Mouse (Mus musculus) liver, adult 2 months (tissue): Measurements from ENCODE around the gene Slc27a2. TPM values are rescaled to one million over a fixed set of nuclear protein-coding genes. Genes with fewer than 3 reads are reported as not detected.

Source experiments
- DNase-seq: peaks from one replicate; pipeline ENCODE4 v3.0.0-alpha.2; 2011; ENCODE audit warnings: low read depth, low spot score; ENCODE audit errors: extremely low read depth
- H3K27ac ChIP-seq: fragments of 200-500 bp; replicated peaks from 2 replicates; pipeline ENCODE4 v1.5.1; 2012; ENCODE audit warnings: low read depth, mild to moderate bottlenecking, control low read depth, inconsistent platforms, low read length; ENCODE audit not compliant: insufficient read depth
- H3K27me3 ChIP-seq: fragments of 200-500 bp; 2 replicates; pipeline ENCODE4 v1.6.1; 2012; ENCODE audit warnings: mild to moderate bottlenecking, moderate library complexity, low read length, inconsistent platforms; ENCODE audit not compliant: control insufficient read depth, insufficient read depth
- H3K36me3 ChIP-seq: fragments of 200-500 bp; 2 replicates; pipeline ENCODE4 v1.6.1; 2012; ENCODE audit warnings: low read length, inconsistent platforms; ENCODE audit not compliant: control insufficient read depth, insufficient read depth
- H3K4me1 ChIP-seq: fragments of 200-500 bp; 2 replicates; pipeline ENCODE4 v1.6.1; 2011; ENCODE audit warnings: low read length; ENCODE audit not compliant: control insufficient read depth, insufficient read depth
- H3K4me3 ChIP-seq: fragments of 200-500 bp; 2 replicates; pipeline ENCODE4 v1.5.1; 2011; ENCODE audit warnings: low read depth, mild to moderate bottlenecking, control low read depth, low read length, moderate library complexity; ENCODE audit not compliant: insufficient read depth
- H3K79me2 ChIP-seq: fragments of 200-500 bp; 2 replicates; pipeline ENCODE4 v1.6.1; 2012; ENCODE audit warnings: inconsistent platforms, mild to moderate bottlenecking, low read length, moderate library complexity; ENCODE audit not compliant: control insufficient read depth, insufficient read depth
- H3K9ac ChIP-seq: fragments of 200-500 bp; 2 replicates; pipeline ENCODE4 v1.6.1; 2012; ENCODE audit warnings: low read depth, mild to moderate bottlenecking, control low read depth, inconsistent platforms, low read length
- CTCF ChIP-seq: fragments of 200-500 bp; IDR thresholded peaks from 2 replicates; pipeline ENCODE4 v1.5.1; 2011; ENCODE audit warnings: low read depth, low read length, control low read depth
- POLR2A ChIP-seq: fragments of 200-500 bp; IDR thresholded peaks from 2 replicates; pipeline ENCODE4 v1.6.1; 2011; ENCODE audit warnings: low read length, control low read depth; ENCODE audit not compliant: insufficient read depth; ENCODE audit errors: extremely low read depth
- WGBS: fragments of 180-500 bp; shearing (Covaris S2); methylation state at CpG from one replicate; pipeline ENCODE4 v1.1.7; 2018; 5-methylcytosine and 5-hydroxymethylcytosine counted together
- polyA plus RNA-seq: library from polyadenylated mRNA; depleted of rRNA; stranded (reverse); fragments of >200 nt; gene quantifications from 2 replicates; pipeline ENCODE4 v1.2.3, GENCODE M21; 2012
- total RNA-seq: library from RNA; depleted of rRNA; stranded (reverse); fragments of >200 nt; gene quantifications from 2 replicates; pipeline ENCODE4 v1.2.3, GENCODE M21; 2014

Slc27a2 gene
- total and polyA plus RNA-seq, 2 experiments: 1,036 to 1,397 TPM

DNA sequence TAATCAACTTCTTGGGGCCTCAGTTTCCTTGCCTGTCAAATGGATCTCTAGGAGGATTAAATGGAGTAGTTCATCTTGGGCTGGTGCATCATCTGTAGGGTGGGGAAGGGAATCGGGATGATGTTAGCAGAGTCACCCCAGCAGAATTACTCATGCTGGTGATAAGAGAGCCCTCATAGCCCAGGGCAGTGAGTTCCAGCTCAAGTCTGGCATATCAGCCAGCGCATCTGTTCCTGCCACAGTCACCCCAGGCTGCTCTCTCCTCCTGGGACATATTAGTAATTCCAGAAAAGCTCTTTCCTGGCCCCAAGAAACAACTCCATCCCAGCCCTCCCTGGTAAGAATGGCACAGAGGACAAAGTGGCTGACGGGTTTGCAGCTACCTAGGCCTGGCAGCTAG, 63.1 kb downstream of the Slc27a2 start:
- Histone ChIP-seq H3K4me1 (no peaks in the 10 kb centered on the region), H3K36me3 (no peaks in the 10 kb centered on the region), H3K9ac (no peak overlapping the region), H3K27me3 (no peaks in the 10 kb centered on the region), H3K79me2 (no peaks in the 10 kb centered on the region), H3K27ac (no peak overlapping the region), H3K4me3 (no peak overlapping the region)
- no peak for DNase-seq
- no peak for TF ChIP-seq POLR2A
- no peak for TF ChIP-seq CTCF
- WGBS: 93% methylated on average over 3 of the region's 3 CpGs

DNA sequence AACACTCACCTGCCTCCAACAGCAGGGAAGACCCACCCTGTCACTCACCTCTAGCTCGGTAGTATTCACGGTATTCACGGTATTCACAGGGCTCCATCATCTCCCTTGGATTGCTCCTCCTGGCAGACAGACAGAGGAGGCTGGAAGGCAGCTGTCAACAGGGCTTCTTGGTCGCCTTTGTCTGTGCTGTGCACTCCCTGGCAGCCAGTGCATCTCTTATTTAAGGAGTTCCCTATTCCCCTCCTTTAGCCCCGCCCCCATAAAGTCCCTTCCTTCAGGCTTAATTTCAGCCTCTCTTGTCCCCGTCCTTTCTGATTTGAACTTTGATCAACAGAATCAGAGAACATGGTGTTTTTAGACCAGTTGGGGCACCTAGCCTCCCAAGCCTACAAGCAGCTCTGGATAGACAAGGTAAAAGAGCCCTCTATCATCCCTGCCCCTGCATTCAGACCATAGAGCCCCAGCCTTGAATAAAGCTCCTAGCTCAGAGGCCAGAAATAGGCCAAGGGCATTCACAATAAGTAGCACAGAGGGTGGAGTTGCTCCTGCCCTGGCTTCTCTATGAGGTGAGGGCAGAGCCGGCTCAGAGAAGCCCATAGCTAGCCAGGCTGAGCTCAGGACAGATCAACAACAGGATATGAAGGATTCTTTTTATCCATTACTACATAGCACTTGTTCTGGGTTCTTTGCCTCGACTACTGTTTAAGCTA, 66.4 kb downstream of the Slc27a2 start:
- peak overlapping the region; percentile 6 for H3K4me3 ChIP-seq
- no peaks in the 10 kb centered on the region for H3K79me2 ChIP-seq
- no peaks in the 10 kb centered on the region for H3K36me3 ChIP-seq
- no peak for DNase-seq
- peak overlapping the region; percentile 70 for H3K27ac ChIP-seq
- H3K27me3 ChIP-seq: no peaks in the 10 kb centered on the region
- H3K4me1 ChIP-seq: no peaks in the 10 kb centered on the region
- H3K9ac ChIP-seq: peak overlapping the region; percentile 16
- 40% methylated on average over 8 of the region's 8 CpGs for WGBS
- TF ChIP-seq CTCF (no peak), POLR2A (no peak)

GRCm38 (mm10) chr2:126619249-126619704, 67.1 kb downstream of the Slc27a2 start, which contains the start of gene Hdc:
Gene Hdc (minus strand): TSS chr2:126619299.
- peak within 1 kb of the TSS; percentile 70 for H3K27ac ChIP-seq
- H3K27me3 ChIP-seq: no peaks in the 10 kb centered on the region
- no peaks in the 10 kb centered on the region for H3K36me3 ChIP-seq
- H3K4me3 ChIP-seq: peak within 1 kb of the TSS; percentile 6
- H3K4me1 ChIP-seq: no peaks in the 10 kb centered on the region
- 66% methylated on average over 14 of the region's 14 CpGs for WGBS
- peak within 1 kb of the TSS; percentile 16 for H3K9ac ChIP-seq
- DNase-seq: peak; percentile 9
- TF ChIP-seq POLR2A: no peak
- TF ChIP-seq CTCF: no peak
- H3K79me2 ChIP-seq: no peaks in the 10 kb centered on the region

GRCm38 (mm10) chr2:126622455-126622854, 70.2 kb downstream of the Slc27a2 start:
- TF ChIP-seq CTCF: no peak
- H3K4me3 ChIP-seq: no peak overlapping the region
- no peaks in the 10 kb centered on the region for H3K79me2 ChIP-seq
- H3K9ac ChIP-seq: no peak overlapping the region
- no peaks in the 10 kb centered on the region for H3K4me1 ChIP-seq
- WGBS: 24% methylated on average over 2 of the region's 2 CpGs
- H3K27me3 ChIP-seq: no peaks in the 10 kb centered on the region
- DNase-seq: no peak
- no peaks in the 10 kb centered on the region for H3K36me3 ChIP-seq
- no peak overlapping the region for H3K27ac ChIP-seq

- Histone ChIP-seq H3K4me1 (no peaks in the 10 kb centered on the region), H3K27ac (no peak overlapping the region), H3K27me3 (no peaks in the 10 kb centered on the region), H3K4me3 (no peak overlapping the region), H3K36me3 (no peaks in the 10 kb centered on the region), H3K79me2 (no peaks in the 10 kb centered on the region), H3K9ac (no peak overlapping the region)
- TF ChIP-seq CTCF (no peak), POLR2A (no peak)
- DNase-seq: no peak
Observed at GRCm38 (mm10) chr2:126623138-126623537, 70.9 kb downstream of the Slc27a2 start.

DNA sequence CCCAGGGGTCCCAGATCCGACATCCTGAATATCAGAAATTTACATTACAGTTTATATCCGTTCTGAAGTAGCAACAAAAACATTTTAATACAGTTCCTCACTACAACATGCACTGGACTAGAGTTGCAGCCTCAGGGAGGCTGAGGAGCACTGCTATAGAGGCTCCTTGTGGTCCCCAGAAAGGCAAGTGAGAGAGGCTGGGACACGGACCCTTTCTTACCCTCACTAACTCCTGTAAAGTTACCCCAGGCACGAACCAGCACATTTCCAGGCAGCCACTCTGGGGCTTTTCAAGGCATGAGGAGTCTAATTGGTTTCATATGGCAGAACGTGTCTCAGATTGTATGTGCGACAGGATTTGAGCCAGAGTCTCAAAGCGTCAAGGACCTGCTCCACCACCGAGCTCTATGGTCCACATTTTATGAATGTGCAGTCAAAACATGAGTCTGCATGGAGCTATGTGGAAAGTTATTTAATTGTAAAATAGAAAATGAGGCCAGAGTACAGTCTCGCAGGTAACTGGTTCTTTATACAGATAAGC, 76.3 kb downstream of the Slc27a2 start:
- no peaks in the 10 kb centered on the region for H3K4me1 ChIP-seq
- no peak for DNase-seq
- no peaks in the 10 kb centered on the region for H3K27me3 ChIP-seq
- H3K9ac ChIP-seq: no peak overlapping the region
- TF ChIP-seq CTCF (no peak), POLR2A (no peak)
- H3K36me3 ChIP-seq: peaks cover 12% of the 10 kb centered on the region
- 95% methylated on average over 9 of the region's 9 CpGs for WGBS
- H3K27ac ChIP-seq: no peak overlapping the region
- no peak overlapping the region for H3K4me3 ChIP-seq
- H3K79me2 ChIP-seq: no peaks in the 10 kb centered on the region
